Mouse (Mus musculus): ENCODE data around the gene Slc17a5.
"Not testable (repeated sequence)": the region's sequence is repeated elsewhere in the genome, so short reads cannot be mapped to it uniquely, and the experiment has no call there.

Gene Slc17a5

DNA sequence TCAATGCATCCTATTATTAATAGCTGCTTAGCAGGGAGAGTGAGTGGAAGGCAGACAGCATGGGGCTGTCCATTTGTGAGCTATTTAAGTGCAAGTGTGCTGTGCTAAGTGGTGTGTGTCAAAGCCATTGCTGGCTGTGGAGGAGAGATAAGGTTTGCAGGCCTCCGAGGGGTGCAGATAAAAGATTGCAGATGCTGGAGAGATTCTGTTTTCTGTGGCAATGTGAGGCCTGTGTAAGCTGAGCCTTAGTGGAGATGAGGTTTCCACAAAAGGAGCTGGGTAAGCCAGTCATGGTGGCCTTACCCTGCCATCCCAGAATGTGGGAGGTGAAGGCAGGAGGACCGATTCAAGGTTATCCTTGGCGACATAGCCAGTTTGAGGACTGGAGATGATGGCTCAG is 71.7 kb downstream of the Slc17a5 start:
- no peak for DNase-seq (ENCODE audit: low spot score)

- no peak for DNase-seq (ENCODE audit: low spot score)
These were observed 73.2 kb downstream of the Slc17a5 start for GRCm38 (mm10) chr9:78514681-78515080.

DNA sequence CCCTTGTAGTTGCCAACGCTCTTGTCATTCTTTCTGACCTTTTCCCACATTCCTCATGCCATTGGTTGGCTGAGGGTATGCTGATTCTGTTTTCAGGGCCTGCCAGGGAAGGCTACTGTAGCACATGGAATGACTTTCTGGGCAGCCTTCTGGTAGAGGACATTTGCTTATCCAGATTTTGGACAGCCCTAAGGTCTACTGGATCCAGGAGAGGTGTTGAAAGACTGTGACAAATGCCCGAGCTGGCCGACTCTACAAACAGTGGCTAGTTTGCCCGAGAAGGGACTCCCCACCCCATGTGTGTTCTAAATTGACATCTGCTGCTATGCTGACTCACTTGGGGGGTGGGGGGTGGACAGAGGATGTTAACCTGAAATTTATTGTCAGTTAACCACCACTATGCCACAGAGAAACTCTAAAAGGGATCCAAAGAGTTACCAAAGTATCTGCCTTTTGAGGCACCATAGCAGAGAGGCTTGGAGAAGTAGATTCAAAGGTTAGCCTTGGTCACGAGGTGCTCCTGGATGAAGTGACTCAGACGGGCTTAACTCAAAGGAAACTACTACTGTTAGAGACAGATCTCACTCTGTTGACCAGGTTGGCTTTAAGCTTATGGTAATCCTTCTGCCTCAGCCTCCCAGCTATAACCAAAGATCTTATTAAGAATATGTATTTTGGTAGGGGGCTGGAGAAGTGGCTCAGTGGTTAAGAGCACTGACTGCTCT is 73.9 kb downstream of the Slc17a5 start:
- DNase-seq (ENCODE audit: low spot score), result peak; percentile 81

- no peak for DNase-seq (ENCODE audit: low spot score)
These were observed 76.1 kb downstream of the Slc17a5 start for GRCm38 (mm10) chr9:78511705-78512104.

DNA sequence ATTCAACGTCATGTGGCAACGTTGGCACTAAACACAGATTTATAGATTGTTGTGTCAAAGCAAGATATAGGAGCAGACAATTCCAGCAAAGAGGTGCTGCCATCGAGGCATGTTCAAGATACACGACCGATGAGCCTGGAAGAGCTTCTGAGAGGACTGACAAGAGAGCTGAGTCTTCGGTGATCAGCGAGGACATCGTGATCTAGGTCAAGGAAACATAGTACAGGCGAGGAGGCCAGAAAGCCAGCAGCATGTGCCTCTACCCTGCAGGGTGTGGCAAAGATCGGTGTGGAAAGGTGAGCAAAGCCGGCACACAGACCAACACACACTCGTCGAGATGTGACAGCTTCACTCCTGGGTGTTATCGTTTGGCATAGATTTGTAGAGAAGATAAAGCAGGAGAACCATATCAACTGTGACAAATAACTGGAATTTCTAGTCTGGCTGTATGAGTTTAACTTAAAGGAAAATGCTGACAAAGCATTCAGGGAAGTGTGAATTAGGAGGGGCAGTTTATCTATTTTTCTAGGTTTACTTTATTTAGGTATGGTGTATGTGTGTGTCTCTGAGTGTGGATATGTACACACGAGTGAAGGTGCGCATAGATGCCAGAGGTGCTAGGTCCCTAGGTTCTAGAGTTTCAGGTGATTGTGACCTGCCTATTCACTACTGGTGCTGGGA is 79.6 kb downstream of the Slc17a5 start:
- no peak for DNase-seq (ENCODE audit: low spot score)

DNA sequence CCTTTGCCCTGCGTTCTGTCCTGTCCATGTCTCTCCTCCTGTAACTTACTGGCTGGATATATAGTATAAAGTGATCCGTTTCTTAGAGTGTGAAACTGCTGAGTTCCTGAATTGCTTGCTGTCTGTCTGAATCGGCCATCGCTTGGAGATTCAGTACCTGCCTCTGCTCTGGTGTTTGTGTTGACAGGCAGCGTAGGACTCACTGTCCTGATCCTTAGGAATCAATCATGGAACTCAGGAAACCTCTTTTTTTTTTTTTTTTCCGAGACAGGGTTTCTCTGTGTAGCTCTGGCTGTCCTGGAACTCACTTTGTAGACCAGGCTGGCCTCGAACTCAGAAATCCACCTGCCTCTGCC is 81.1 kb downstream of the Slc17a5 start:
- no peak for DNase-seq (ENCODE audit: low spot score)

DNA sequence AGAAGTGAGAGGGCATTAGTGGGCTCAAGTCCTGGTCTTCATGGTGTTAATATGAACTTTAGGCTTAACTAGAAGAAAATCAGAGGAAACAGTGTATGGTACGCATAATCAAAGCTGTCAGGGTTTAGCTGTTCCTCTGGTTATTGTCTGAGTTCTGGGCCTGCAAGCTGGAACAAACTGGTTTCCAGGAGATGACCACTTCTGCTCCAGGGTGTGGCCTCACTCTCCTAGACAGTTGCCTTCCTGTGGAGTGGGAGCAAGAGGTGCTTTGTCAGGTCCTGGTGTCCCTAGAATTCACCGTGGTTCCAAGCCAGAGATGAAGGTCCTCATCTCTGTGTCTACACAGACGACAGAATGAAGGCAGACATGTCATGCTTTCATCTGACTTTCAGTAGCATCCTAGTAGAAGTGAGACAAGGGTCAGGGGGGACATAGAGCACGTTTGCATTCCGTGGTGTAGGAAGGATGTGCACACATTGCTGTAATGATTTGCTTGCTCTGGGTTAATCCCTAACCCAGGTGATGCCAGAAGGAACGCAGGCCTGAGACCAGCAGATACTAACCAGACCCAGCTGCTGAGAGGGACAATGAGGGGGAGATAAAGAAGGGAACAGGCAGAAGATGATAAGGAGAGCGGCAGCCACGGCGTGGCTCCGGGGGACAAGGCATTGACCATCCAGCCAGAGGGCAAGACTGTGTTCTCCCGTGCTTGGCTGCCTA is 81.7 kb downstream of the Slc17a5 start:
- DNase-seq (ENCODE audit: low spot score), result no peak

DNA sequence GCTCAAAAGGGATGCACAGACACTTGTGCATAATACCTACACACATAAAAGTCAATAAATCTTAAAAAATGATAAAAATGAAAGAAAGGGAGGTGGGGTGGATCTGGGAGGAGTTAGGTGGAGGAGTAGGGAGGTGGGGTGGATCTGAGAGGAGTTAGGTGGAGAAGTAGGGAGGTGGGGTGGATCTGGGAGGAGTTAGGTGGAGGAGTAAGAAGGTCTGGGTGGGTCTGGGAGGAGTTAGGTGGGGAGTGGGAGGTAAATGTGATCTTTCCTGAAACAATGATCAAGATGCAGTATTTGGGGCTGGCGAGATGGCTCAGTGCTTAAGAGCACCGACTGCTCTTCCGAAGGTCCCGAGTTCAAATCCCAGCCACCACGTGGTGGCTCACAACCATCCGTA is 82.6 kb downstream of the Slc17a5 start:
- DNase-seq (ENCODE audit: low spot score), result no peak

DNA sequence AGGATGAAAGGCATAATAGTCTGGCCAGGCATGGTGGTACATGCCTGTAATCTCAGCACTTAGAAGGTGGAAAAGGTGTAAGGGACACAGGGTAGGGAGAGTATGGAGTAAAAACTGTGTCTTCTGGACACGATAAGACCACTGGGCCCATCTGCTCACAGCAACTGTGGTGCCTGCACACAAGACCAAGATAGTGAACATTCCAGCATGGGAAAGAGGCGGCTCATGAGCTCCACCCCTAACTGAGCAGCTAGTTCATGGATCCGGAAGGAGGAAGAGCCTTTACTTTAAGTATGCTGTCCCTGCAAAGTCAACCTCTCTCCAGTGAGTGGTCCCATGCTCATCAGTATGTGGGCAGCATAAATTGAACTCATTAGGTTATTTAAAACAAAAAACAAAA is 83.2 kb downstream of the Slc17a5 start:
- DNase-seq (ENCODE audit: low spot score), result no peak

- DNase-seq (ENCODE audit: low spot score), result no peak
These were observed 83.7 kb downstream of the Slc17a5 start for GRCm38 (mm10) chr9:78504133-78504532.

DNA sequence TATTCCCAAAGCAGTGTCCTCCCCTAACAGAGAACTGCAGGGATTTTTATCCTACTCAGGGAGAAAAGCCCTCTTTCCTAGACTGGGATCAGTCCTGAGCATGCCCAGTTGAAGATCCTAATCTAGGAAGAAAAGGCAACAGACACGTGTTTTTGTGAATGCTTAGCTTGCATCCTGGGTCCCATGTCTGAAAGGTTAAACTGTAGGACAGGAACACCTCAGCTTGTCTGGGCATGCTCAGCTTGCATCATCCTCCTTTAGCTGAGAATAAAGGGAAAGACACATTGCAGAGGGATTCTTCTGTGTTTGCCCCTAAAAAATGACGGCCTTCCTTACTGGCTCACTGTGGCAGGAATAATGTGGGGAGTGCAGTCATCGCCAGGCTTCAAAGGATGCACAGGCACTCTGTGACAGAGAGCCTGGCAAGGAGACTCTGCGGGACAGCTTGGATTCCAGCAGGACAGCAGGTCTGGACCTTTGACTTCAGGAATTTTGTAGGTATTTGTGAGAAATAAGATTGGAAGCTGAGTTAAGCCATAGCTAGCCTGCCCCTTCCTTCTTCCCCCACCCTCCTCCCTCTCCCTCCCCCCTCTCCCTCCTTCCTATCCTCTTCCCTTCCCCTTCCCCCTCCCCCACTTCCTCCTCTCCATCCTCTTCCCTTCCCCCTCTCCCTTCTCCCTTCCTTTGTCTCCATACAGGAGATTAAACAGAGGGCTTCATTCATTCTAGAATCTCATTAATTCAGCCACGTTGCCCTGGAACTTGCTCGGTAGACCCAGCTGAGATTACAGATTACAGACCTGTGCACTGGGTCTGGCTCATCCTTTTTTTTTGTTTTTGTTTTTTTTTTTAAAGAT is 84.4 kb downstream of the Slc17a5 start:
- no peak for DNase-seq (ENCODE audit: low spot score)

GRCm38 (mm10) chr9:78501284-78501683 is 86.6 kb downstream of the Slc17a5 start:
- DNase-seq (ENCODE audit: low spot score), result no peak

- DNase-seq (ENCODE audit: low spot score), result no peak
These were observed 87.5 kb downstream of the Slc17a5 start for GRCm38 (mm10) chr9:78500386-78500785.

- DNase-seq (ENCODE audit: low spot score), result no peak
These were observed 94.7 kb downstream of the Slc17a5 start for GRCm38 (mm10) chr9:78493171-78493570.

DNA sequence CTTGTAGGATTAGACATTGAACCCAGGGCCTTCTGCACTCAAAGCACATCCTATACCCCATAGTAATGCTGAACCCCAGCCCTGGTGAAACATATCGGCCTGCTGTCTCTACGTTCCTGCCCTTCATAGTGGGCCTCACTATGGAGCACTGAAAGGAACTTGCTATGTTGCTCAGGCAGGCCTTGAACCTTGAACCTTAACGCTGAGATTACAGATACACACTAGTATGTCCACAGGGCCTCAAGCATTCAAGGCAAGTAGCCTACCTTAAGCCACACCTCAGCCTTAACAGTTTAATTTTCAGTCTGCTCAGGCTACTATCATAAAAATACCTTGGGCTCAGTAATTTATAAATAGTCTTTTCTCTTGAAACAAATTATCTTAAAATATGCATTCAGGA is 95.6 kb downstream of the Slc17a5 start:
- no peak for DNase-seq (ENCODE audit: low spot score)

DNA sequence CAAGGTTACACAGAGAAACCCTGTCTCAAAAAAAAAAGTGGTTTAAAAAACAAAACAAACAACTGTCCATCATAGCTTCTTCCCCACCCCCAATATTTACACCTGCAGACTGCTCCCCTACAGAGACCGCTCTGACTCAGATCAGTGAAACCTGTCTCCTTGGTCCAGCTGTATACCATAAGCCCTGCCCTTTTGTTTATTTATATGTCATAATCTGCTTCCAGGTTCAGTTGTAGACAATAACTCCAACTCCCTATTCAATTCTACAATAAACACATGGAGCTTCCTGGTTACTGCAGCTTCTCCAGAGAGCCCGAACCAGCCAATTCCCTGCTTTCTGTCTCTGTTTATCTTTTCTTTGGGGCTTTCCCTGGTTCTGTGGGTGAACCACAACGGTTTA is 96.7 kb downstream of the Slc17a5 start:
- DNase-seq (ENCODE audit: low spot score), result no peak

DNA sequence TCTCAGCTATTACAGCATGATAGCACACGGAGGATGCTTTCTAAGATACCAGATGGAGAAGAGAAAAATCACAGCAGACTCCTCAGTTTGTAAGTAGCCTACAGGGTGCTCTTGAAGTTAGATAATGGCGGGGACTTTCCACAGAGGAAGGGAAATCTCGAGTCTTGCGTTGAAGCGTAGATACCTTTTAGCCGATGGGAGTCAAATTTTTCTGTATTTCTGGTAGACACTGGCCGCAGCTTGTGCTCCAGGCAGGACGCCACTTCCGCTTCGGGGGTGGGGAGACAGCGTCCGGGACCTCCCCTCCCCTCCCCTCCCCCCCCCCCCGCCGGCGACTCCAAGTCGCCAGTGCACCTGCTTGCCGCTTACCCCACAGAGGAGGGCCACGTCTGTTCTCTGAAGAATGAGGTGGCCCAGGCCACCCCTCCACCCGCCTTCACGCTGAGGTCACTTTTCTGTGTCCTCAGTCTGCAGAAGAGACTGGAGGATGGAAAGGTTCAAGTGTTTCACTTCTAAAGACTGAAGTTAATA is 98.9 kb downstream of the Slc17a5 start, which contains the start of gene Eef1a1:
Eef1a1 (minus strand) TSS at position 262 of the 531 bp plus-strand sequence.
- no peak for DNase-seq (ENCODE audit: low spot score)

DNA sequence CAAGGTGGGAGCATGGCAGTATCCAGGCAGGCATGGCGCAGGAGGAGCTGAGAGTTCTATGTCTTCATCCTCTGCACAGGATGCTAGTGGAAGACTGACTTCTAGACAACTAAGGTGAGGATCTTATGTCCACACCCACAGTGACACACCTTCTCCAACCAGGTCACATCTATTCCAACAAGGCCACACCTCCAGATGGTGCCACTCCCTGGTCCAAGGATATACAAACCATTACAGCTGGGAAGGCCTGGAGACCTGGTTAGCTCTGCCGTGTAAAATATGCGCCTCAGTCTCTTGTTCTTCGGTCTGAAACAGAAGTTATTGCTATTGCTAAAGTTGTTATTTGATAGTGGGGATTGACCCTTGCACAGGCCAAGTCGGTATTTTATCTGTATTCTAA is 99.8 kb downstream of the Slc17a5 start:
- not testable (repeated sequence) for DNase-seq (ENCODE audit: low spot score)
